Mouse (Mus musculus): ENCODE results near the gene Rac3.
"Not testable (repeated sequence)": the region's sequence is repeated elsewhere in the genome, so short reads cannot be mapped to it uniquely, and the experiment has no call there.

The Rac3 gene

GRCm38 (mm10) chr11:120727169-120727527, 5.9 kb downstream of the Rac3 start, which contains the start of gene Dcxr:
Gene Dcxr (minus strand): TSS chr11:120727281.
- peak; percentile 92 for ATAC-seq (ENCODE audit: insufficient number of reproducible peaks, low FRiP score, low TSS enrichment)

GRCm38 (mm10) chr11:120727564-120727963, 6.3 kb downstream of the Rac3 start:
- ATAC-seq (ENCODE audit: insufficient number of reproducible peaks, low FRiP score, low TSS enrichment), result no peak

GRCm38 (mm10) chr11:120728530-120729240, 7.4 kb downstream of the Rac3 start:
- no peak for ATAC-seq (ENCODE audit: insufficient number of reproducible peaks, low FRiP score, low TSS enrichment)

- not testable (repeated sequence) for ATAC-seq (ENCODE audit: insufficient number of reproducible peaks, low FRiP score, low TSS enrichment)
Observed at GRCm38 (mm10) chr11:120729432-120730050, 8.3 kb downstream of the Rac3 start.

- ATAC-seq (ENCODE audit: insufficient number of reproducible peaks, low FRiP score, low TSS enrichment), result no peak
Observed at GRCm38 (mm10) chr11:120730331-120730870, 9.1 kb downstream of the Rac3 start.

GRCm38 (mm10) chr11:120731395-120731794, 10.1 kb downstream of the Rac3 start:
- ATAC-seq (ENCODE audit: insufficient number of reproducible peaks, low FRiP score, low TSS enrichment), result no peak

- no peak for ATAC-seq (ENCODE audit: insufficient number of reproducible peaks, low FRiP score, low TSS enrichment)
Observed at GRCm38 (mm10) chr11:120731858-120732680, 10.8 kb downstream of the Rac3 start, which contains the start of gene Cbr2. Gene Cbr2 (minus strand): TSS chr11:120732114.

GRCm38 (mm10) chr11:120733521-120733920, 12.3 kb downstream of the Rac3 start:
- no peak for ATAC-seq (ENCODE audit: insufficient number of reproducible peaks, low FRiP score, low TSS enrichment)

GRCm38 (mm10) chr11:120736424-120736823, 15.2 kb downstream of the Rac3 start:
- ATAC-seq (ENCODE audit: insufficient number of reproducible peaks, low FRiP score, low TSS enrichment), result no peak

GRCm38 (mm10) chr11:120740981-120741380, 19.7 kb downstream of the Rac3 start:
- ATAC-seq (ENCODE audit: insufficient number of reproducible peaks, low FRiP score, low TSS enrichment), result no peak

GRCm38 (mm10) chr11:120744121-120744701, 22.9 kb downstream of the Rac3 start:
- no peak for ATAC-seq (ENCODE audit: insufficient number of reproducible peaks, low FRiP score, low TSS enrichment)

GRCm38 (mm10) chr11:120747974-120748373, 26.7 kb downstream of the Rac3 start:
- ATAC-seq (ENCODE audit: insufficient number of reproducible peaks, low FRiP score, low TSS enrichment), result no peak

GRCm38 (mm10) chr11:120749430-120749829, 28.2 kb downstream of the Rac3 start:
- no peak for ATAC-seq (ENCODE audit: insufficient number of reproducible peaks, low FRiP score, low TSS enrichment)

- no peak for ATAC-seq (ENCODE audit: insufficient number of reproducible peaks, low FRiP score, low TSS enrichment)
Observed at GRCm38 (mm10) chr11:120751606-120752005, 30.3 kb downstream of the Rac3 start.

- no peak for ATAC-seq (ENCODE audit: insufficient number of reproducible peaks, low FRiP score, low TSS enrichment)
Observed at GRCm38 (mm10) chr11:120760236-120760635, 39.0 kb downstream of the Rac3 start.

GRCm38 (mm10) chr11:120761811-120762671, 40.8 kb downstream of the Rac3 start:
- no peak for ATAC-seq (ENCODE audit: insufficient number of reproducible peaks, low FRiP score, low TSS enrichment)

- not testable (repeated sequence) for ATAC-seq (ENCODE audit: insufficient number of reproducible peaks, low FRiP score, low TSS enrichment)
Observed at GRCm38 (mm10) chr11:120762672-120763041, 41.4 kb downstream of the Rac3 start, which contains the start of gene Hmga1b. Gene Hmga1b (plus strand): TSS chr11:120762794.

GRCm38 (mm10) chr11:120763121-120763999, 42.1 kb downstream of the Rac3 start:
- ATAC-seq (ENCODE audit: insufficient number of reproducible peaks, low FRiP score, low TSS enrichment), result not testable (repeated sequence)

All from cerebellum, adult (tissue).